Mouse (Mus musculus) E14TG2a.4 (cell line): ENCODE measurements at regions not wholly inside any gene's neighbourhood (a gene's known extent, or its start where the extent isn't known, plus 50 kb on each side); places are given as distances from the start of the nearest gene placed in this dataset.
"Not testable (repeated sequence)": the region's sequence is repeated elsewhere in the genome, so short reads cannot be mapped to it uniquely, and the experiment has no call there.

Experiments
- H3K27me3 ChIP-seq: 2 replicates; pipeline ENCODE4 v1.6.1; 2014; ENCODE audit warnings: low read length, control low read depth; ENCODE audit not compliant: insufficient read depth
- H3K36me3 ChIP-seq: 2 replicates; pipeline ENCODE4 v1.6.1; 2014; ENCODE audit warnings: low read length, control low read depth; ENCODE audit not compliant: insufficient read depth
- H3K4me1 ChIP-seq: replicated peaks from 2 replicates; pipeline ENCODE4 v1.6.1; 2014; ENCODE audit warnings: low read depth, low read length, control low read depth
- H3K4me3 ChIP-seq: replicated peaks from 2 replicates; pipeline ENCODE4 v1.5.1; 2014; ENCODE audit warnings: mild to moderate bottlenecking, low read length
- H3K9me3 ChIP-seq: 2 replicates; pipeline ENCODE4 v1.6.1; 2014; ENCODE audit warnings: low read length, control low read depth
- CTCF ChIP-seq: conservative IDR thresholded peaks from 2 replicates; pipeline ENCODE4 v1.5.1; 2014; ENCODE audit warnings: low read length
- NANOG ChIP-seq: IDR thresholded peaks from 2 replicates; pipeline ENCODE4 v1.6.1; 2014; ENCODE audit warnings: borderline replicate concordance, low read length, mixed read lengths
- POU5F1 ChIP-seq: IDR thresholded peaks from 2 replicates; pipeline ENCODE4 v1.6.1; 2014; ENCODE audit warnings: low read length, borderline replicate concordance

- no peaks in the 10 kb centered on the region for H3K4me1 ChIP-seq
- peaks cover 26% of the 10 kb centered on the region for H3K9me3 ChIP-seq
- H3K4me3 ChIP-seq, result no peak overlapping the region
- no peaks in the 10 kb centered on the region for H3K36me3 ChIP-seq
- no peaks in the 10 kb centered on the region for H3K27me3 ChIP-seq
- TF ChIP-seq CTCF, result no peak
- TF ChIP-seq POU5F1, result no peak
- TF ChIP-seq NANOG, result no peak
Measured at GRCm38 (mm10) chr11:25042763-25043162, 964.9 kb downstream of the Bcl11a start.

- Histone ChIP-seq H3K36me3 (no peaks in the 10 kb centered on the region), H3K27me3 (no peaks in the 10 kb centered on the region), H3K4me1 (no peaks in the 10 kb centered on the region), H3K4me3 (no peak overlapping the region), H3K9me3 (peaks cover 6% of the 10 kb centered on the region; the same call in 1 of the 2 replicates)
- TF ChIP-seq NANOG (no peak), CTCF (no peak), POU5F1 (no peak)
Measured at GRCm38 (mm10) chr11:25045339-25045738, 967.5 kb downstream of the Bcl11a start.

- no peaks in the 10 kb centered on the region for H3K4me1 ChIP-seq
- TF ChIP-seq CTCF (peak; percentile 30), POU5F1 (no peak)
- no peaks in the 10 kb centered on the region for H3K36me3 ChIP-seq
- H3K27me3 ChIP-seq, result no peaks in the 10 kb centered on the region
- H3K9me3 ChIP-seq, result 0 out of 2 replicates have a peak, but pooled peaks cover 4% of the 10 kb centered on the region
- H3K4me3 ChIP-seq, result no peak overlapping the region
Measured at GRCm38 (mm10) chr11:25045977-25046376, 968.1 kb downstream of the Bcl11a start.

GRCm38 (mm10) chr11:25055698-25056097 is 977.8 kb downstream of the Bcl11a start:
- TF ChIP-seq NANOG, result no peak
- no peak for TF ChIP-seq CTCF
- no peaks in the 10 kb centered on the region for H3K9me3 ChIP-seq

GRCm38 (mm10) chr11:25057093-25057521 is 979.3 kb downstream of the Bcl11a start:
- no peaks in the 10 kb centered on the region for H3K27me3 ChIP-seq
- H3K9me3 ChIP-seq, result no peaks in the 10 kb centered on the region
- H3K4me3 ChIP-seq, result no peak overlapping the region
- 0 out of 2 replicates have a peak, but pooled peaks cover 6% of the 10 kb centered on the region for H3K4me1 ChIP-seq
- no peak for TF ChIP-seq CTCF
- no peak for TF ChIP-seq POU5F1
- no peak for TF ChIP-seq NANOG
- no peaks in the 10 kb centered on the region for H3K36me3 ChIP-seq

More at GRCm38 (mm10) chr11:25055698-25056097, 977.8 kb downstream of the Bcl11a start:
- Histone ChIP-seq H3K4me1 (0 out of 2 replicates have a peak, but pooled peaks cover 6% of the 10 kb centered on the region), H3K27me3 (no peaks in the 10 kb centered on the region), H3K4me3 (no peak overlapping the region), H3K36me3 (no peaks in the 10 kb centered on the region)

- Histone ChIP-seq H3K4me1 (0 out of 2 replicates have a peak, but pooled peaks cover 6% of the 10 kb centered on the region), H3K4me3 (no peak overlapping the region), H3K36me3 (no peaks in the 10 kb centered on the region), H3K27me3 (no peaks in the 10 kb centered on the region), H3K9me3 (no peaks in the 10 kb centered on the region)
- TF ChIP-seq POU5F1, result no peak
Measured at GRCm38 (mm10) chr11:25057543-25057942, 979.7 kb downstream of the Bcl11a start.

- Histone ChIP-seq H3K36me3 (no peaks in the 10 kb centered on the region), H3K9me3 (no peaks in the 10 kb centered on the region), H3K4me1 (no peaks in the 10 kb centered on the region), H3K27me3 (no peaks in the 10 kb centered on the region), H3K4me3 (no peak overlapping the region)
- TF ChIP-seq NANOG (no peak), CTCF (no peak), POU5F1 (no peak)
Measured at GRCm38 (mm10) chr11:25063042-25063441, 985.2 kb downstream of the Bcl11a start.

GRCm38 (mm10) chr11:25063978-25064377 is 986.1 kb downstream of the Bcl11a start:
- no peaks in the 10 kb centered on the region for H3K9me3 ChIP-seq
- H3K27me3 ChIP-seq, result no peaks in the 10 kb centered on the region
- H3K4me1 ChIP-seq, result no peaks in the 10 kb centered on the region
- H3K4me3 ChIP-seq, result no peak overlapping the region
- H3K36me3 ChIP-seq, result no peaks in the 10 kb centered on the region
- TF ChIP-seq POU5F1 (no peak), NANOG (no peak)

- H3K9me3 ChIP-seq, H3K27me3 ChIP-seq, H3K4me1 ChIP-seq, H3K36me3 ChIP-seq, H3K4me3 ChIP-seq: not testable (repeated sequence)
Measured at GRCm38 (mm10) chr11:25099976-25100375, 1022.1 kb downstream of the Bcl11a start.

GRCm38 (mm10) chr11:25104432-25104831 is 1026.6 kb downstream of the Bcl11a start:
- no peaks in the 10 kb centered on the region for H3K36me3 ChIP-seq
- H3K9me3 ChIP-seq, result no peaks in the 10 kb centered on the region
- TF ChIP-seq NANOG (no peak), POU5F1 (no peak), CTCF (no peak)
- H3K4me1 ChIP-seq, result no peaks in the 10 kb centered on the region
- H3K27me3 ChIP-seq, result no peaks in the 10 kb centered on the region
- no peak overlapping the region for H3K4me3 ChIP-seq
